Mouse (Mus musculus): ENCODE data around the gene Gm42791. TPM values are rescaled to one million over a fixed set of nuclear protein-coding genes. Genes with fewer than 3 reads are reported as not detected.
A peak's percentile ranks its signal among the peaks of the same experiment; 100 is the strongest.

The Gm42791 gene
- not detected for polyA plus RNA-seq (2021)

DNA sequence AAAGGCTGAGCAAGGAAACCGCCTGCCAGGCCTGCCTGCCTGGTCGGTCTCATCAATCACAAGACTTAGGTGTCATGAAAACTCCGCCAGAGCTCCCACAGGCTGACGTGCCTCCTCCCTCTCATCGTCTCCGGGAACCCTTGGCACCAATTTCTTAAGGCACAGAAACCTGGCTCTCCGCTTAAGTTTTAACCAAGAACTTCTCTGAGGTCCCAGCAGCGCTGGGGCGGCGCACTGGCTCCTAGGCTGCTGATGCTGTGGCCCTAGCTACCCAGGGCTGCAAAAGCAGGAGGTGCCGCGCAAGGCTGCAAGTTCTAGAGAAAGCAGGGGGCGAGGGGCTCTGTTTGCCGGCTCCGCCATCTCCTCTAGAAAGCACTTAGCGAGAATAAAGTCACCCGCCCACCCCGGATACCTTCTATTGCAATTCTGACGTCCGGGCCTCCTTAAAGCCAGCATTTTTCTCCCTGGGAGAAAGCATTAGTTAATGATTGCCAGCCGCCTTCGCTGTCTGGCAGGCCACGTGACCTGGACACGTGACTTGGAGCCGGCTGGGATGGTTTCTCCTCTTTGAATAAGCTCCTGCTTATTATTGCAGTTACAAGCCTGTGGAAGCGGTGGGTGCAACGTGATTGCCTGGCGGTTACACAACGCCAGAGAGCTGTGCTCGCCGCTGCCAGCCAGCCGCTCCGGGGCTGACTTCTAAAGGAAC lies at the start of gene Gm42791:
Gene Gm42791 (minus strand): TSS at position 442 of the 709 bp plus-strand sequence.
- in situ Hi-C loops (cut with MboI; ENCODE audit: low pct_unique_long_range_greater_than_20kb), result no loop called here
- TF ChIP-seq CTCF (IDR thresholded peaks at IDR 0.05), result no peak
- H3K27me3 ChIP-seq, result no peaks in the 10 kb centered on the region
- DNase-seq (ENCODE audit: low read depth, low spot score) (peak; percentile 100), ATAC-seq (peak; percentile 82)
- CTCF ChIA-PET, result interaction anchor here (1.1 to 1.2 kb wide), 2 partner anchors 10 to 41 kb away, joined by 3 read pairs; no protein-coding TSS in a partner anchor
- POLR2A ChIA-PET, result interaction anchor here (0.6 to 2.9 kb wide), 7 partner anchors 10 to 190 kb away, joined by 3 to 10 read pairs (median 5); partner anchors contain the start of gene Katnal1

GRCm38 (mm10) chr5:149044067-149044466 lies 49.1 kb upstream of the Gm42791 start:
- no peak for ATAC-seq

GRCm38 (mm10) chr5:149043240-149043639 lies 48.3 kb upstream of the Gm42791 start:
- ATAC-seq (no peak), DNase-seq (ENCODE audit: low read depth, low spot score) (no peak)
- POLR2A ChIA-PET, result no interaction called here
- no peak for TF ChIP-seq CTCF (IDR thresholded peaks at IDR 0.05)
- in situ Hi-C loops (cut with MboI; ENCODE audit: low pct_unique_long_range_greater_than_20kb), result loop anchor here (5.0 to 10.0 kb wide), 2 partner anchors 41 to 228 kb away; no protein-coding TSS in a partner anchor
- H3K27me3 ChIP-seq, result no peaks in the 10 kb centered on the region
- CTCF ChIA-PET, result no interaction called here

More at GRCm38 (mm10) chr5:149044067-149044466, 49.1 kb upstream of the Gm42791 start:
- no peak for TF ChIP-seq CTCF (IDR thresholded peaks at IDR 0.05)
- no peaks in the 10 kb centered on the region for H3K27me3 ChIP-seq
- no peak for DNase-seq (ENCODE audit: low read depth, low spot score)
- CTCF ChIA-PET, result interaction anchor here (1.0 kb wide), 1 partner anchor 86 kb away, joined by 3 read pairs; no protein-coding TSS in a partner anchor
- in situ Hi-C loops (cut with MboI; ENCODE audit: low pct_unique_long_range_greater_than_20kb), result loop anchor here (5.0 to 10.0 kb wide), 2 partner anchors 42 to 229 kb away; no protein-coding TSS in a partner anchor
- POLR2A ChIA-PET, result interaction anchor here (0.7 kb wide), 1 partner anchor 529 kb away, joined by 3 read pairs; no protein-coding TSS in a partner anchor

DNA sequence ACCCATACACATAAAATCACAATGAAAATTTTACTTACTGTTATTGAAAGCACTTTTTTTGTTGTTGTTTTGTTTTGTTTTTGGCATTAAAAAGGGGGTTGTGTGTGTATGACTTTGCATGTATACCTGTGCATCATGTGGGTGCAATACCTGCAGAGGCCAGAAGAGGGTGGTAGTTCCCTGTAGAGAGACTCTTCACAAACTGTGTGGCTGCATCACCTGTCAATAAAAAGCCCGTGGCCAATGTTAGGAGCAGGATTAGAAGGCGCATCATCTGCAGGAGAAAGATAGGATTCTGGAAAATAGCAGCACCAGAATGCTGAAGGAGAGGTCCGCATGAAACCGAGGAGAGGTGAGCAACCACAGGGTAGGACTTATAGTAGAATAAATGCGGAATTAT lies 44.9 kb upstream of the Gm42791 start:
- ATAC-seq (no peak), DNase-seq (ENCODE audit: low read depth, low spot score) (no peak)
- ChIA-PET POLR2A (no interaction called here), CTCF (interaction anchor here (0.7 to 1.0 kb wide), 3 partner anchors 30 to 378 kb away, joined by 3 to 4 read pairs (median 3); no protein-coding TSS in a partner anchor)
- H3K27me3 ChIP-seq, result no peaks in the 10 kb centered on the region
- in situ Hi-C loops (cut with MboI; ENCODE audit: low pct_unique_long_range_greater_than_20kb), result loop anchor here (5.0 to 10.0 kb wide), 2 partner anchors 38 to 225 kb away; no protein-coding TSS in a partner anchor
- TF ChIP-seq CTCF (IDR thresholded peaks at IDR 0.05), result peak; percentile 72

DNA sequence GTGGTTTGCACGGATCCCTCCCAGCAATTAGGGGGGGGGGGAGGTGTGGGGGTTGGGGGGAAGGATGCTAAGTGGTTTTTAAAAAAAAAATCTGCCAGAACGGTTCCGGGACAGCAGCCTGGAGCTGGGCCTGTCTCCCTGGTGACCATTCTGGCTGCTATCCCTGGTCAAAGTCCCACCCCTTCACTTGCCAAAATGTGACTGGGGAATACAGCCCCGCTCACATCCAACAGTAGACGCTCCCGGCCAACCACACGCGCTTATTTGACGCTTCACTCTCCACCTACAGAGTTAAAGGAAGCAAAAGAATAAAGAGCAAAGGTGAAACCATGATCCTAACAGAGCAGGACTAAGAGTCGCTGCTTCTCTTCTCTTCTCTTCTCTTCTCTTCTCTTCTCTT lies 42.8 kb upstream of the Gm42791 start:
- DNase-seq (ENCODE audit: low read depth, low spot score) (no peak), ATAC-seq (no peak)
- CTCF ChIA-PET, result interaction anchor here (1.1 kb wide), 1 partner anchor 56 kb away, joined by 3 read pairs; no protein-coding TSS in a partner anchor
- in situ Hi-C loops (cut with MboI; ENCODE audit: low pct_unique_long_range_greater_than_20kb), result no loop called here
- POLR2A ChIA-PET, result no interaction called here
- TF ChIP-seq CTCF (IDR thresholded peaks at IDR 0.05), result no peak
- no peaks in the 10 kb centered on the region for H3K27me3 ChIP-seq

GRCm38 (mm10) chr5:149036920-149037319 lies 42.0 kb upstream of the Gm42791 start:
- in situ Hi-C loops (cut with MboI; ENCODE audit: low pct_unique_long_range_greater_than_20kb), result no loop called here
- POLR2A ChIA-PET, result no interaction called here
- CTCF ChIA-PET, result interaction anchor here (1.1 kb wide), 1 partner anchor 55 kb away, joined by 3 read pairs; no protein-coding TSS in a partner anchor

DNA sequence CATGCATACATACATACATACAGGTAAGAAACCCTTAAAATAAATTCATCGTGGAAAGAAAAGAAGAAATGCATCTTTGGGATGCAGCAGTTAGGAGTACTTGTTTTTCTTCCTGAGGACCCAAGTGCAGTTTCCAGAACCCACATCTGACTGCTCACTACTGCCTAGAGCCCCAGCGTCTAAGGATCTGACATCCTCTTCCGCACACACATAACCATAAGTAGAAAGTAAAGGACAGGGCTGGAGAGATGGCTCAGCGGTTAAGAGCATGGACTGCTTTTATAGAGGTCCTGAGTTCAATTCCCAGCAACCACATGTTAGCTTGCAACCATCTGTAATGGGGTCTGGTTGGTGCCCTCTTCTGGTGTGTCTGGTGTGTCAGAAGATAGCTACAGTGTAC lies 37.5 kb upstream of the Gm42791 start:
- TF ChIP-seq CTCF (IDR thresholded peaks at IDR 0.05), result no peak
- CTCF ChIA-PET, result interaction anchor here (1.0 to 1.6 kb wide), 3 partner anchors 9 to 13 kb away, joined by 3 to 5 read pairs (median 3); no protein-coding TSS in a partner anchor
- ATAC-seq (no peak), DNase-seq (ENCODE audit: low read depth, low spot score) (no peak)
- in situ Hi-C loops (cut with MboI; ENCODE audit: low pct_unique_long_range_greater_than_20kb), result no loop called here
- POLR2A ChIA-PET, result interaction anchor here (1.3 to 2.0 kb wide), 2 partner anchors 17 to 104 kb away, joined by 3 to 6 read pairs; no protein-coding TSS in a partner anchor
- no peaks in the 10 kb centered on the region for H3K27me3 ChIP-seq

More at GRCm38 (mm10) chr5:149036920-149037319, 42.0 kb upstream of the Gm42791 start:
- no peak for DNase-seq (ENCODE audit: low read depth, low spot score)
- no peaks in the 10 kb centered on the region for H3K27me3 ChIP-seq
- no peak for ATAC-seq
- TF ChIP-seq CTCF (IDR thresholded peaks at IDR 0.05), result no peak

DNA sequence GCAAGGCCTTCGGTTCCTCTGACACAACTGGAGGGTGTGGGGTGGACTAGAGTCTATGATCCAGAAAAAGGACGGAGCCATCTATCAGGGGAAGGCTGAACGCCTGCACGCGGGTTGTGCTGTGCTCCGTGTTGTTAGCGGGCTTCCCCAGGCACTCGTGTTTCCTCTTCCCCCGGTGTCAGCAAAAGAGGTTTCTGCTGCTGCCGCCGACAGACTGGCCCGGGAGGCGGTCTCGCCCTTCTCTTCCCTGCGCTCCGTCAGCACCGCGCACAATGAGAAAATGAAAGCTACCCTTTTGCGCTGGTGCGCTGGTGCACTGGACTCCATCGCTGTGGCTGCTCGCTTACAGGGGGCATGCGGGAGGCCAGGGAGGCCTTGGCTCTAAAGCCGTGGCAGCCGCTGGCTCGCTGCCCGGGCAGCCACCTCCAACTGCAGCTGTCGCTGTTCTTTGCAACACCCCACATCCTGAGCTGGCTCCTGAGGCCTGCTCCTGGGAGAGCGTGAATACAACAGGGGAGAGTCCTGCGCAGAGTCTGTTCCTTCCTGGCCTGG lies 36.3 kb upstream of the Gm42791 start:
- ChIA-PET CTCF (interaction anchor here (1.2 to 1.6 kb wide), 5 partner anchors 8 to 29 kb away, joined by 3 to 6 read pairs (median 4); no protein-coding TSS in a partner anchor), POLR2A (interaction anchor here (1.3 to 2.0 kb wide), 2 partner anchors 18 to 103 kb away, joined by 3 to 6 read pairs; no protein-coding TSS in a partner anchor)
- ATAC-seq, result peak; percentile 86
- TF ChIP-seq CTCF (IDR thresholded peaks at IDR 0.05), result no peak
- H3K27me3 ChIP-seq, result no peaks in the 10 kb centered on the region
- no peak for DNase-seq (ENCODE audit: low read depth, low spot score)
- in situ Hi-C loops (cut with MboI; ENCODE audit: low pct_unique_long_range_greater_than_20kb), result no loop called here

DNA sequence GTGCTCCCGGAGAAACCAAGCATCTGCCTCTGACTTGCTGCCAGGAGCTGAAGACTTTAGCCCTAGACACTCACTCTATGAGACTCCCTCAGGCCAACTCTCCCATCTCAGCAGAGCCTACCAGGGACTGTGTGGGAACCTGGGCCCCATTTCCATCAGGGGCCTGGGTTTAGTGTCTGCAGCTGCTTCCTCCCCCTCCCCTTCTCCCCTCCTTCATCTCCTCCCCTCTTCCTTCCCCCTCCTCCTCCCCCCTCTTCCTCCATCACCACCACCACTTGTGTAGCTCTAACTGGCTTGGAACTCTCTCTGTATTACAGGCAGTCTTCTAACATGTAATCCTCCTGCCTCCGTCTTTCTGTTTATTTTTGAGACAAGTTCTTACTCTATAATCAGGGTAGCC lies 35.2 kb upstream of the Gm42791 start:
- no peak for DNase-seq (ENCODE audit: low read depth, low spot score)
- no peak for ATAC-seq
- ChIA-PET POLR2A (no interaction called here), CTCF (interaction anchor here (1.1 kb wide), 1 partner anchor 9 kb away, joined by 3 read pairs; no protein-coding TSS in a partner anchor)
- H3K27me3 ChIP-seq, result no peaks in the 10 kb centered on the region
- TF ChIP-seq CTCF (IDR thresholded peaks at IDR 0.05), result no peak
- in situ Hi-C loops (cut with MboI; ENCODE audit: low pct_unique_long_range_greater_than_20kb), result no loop called here

- in situ Hi-C loops (cut with MboI; ENCODE audit: low pct_unique_long_range_greater_than_20kb), result no loop called here
- TF ChIP-seq CTCF (IDR thresholded peaks at IDR 0.05), result no peak
- no peak for DNase-seq (ENCODE audit: low read depth, low spot score)
- no peaks in the 10 kb centered on the region for H3K27me3 ChIP-seq
- ChIA-PET POLR2A (no interaction called here), CTCF (no interaction called here)
- ATAC-seq, result no peak
Measured at GRCm38 (mm10) chr5:149028394-149028793, 33.4 kb upstream of the Gm42791 start.

All from Patski (cell line).